Mouse (Mus musculus): ENCODE results near the gene Kif7. TPM values are rescaled to one million over a fixed set of nuclear protein-coding genes. Genes with fewer than 3 reads are reported as not detected.
A peak's percentile ranks its signal among the peaks of the same experiment; 100 is the strongest.

The Kif7 gene
- polyA plus RNA-seq, 1 experiment from 2014 or later: 1.9 TPM

DNA sequence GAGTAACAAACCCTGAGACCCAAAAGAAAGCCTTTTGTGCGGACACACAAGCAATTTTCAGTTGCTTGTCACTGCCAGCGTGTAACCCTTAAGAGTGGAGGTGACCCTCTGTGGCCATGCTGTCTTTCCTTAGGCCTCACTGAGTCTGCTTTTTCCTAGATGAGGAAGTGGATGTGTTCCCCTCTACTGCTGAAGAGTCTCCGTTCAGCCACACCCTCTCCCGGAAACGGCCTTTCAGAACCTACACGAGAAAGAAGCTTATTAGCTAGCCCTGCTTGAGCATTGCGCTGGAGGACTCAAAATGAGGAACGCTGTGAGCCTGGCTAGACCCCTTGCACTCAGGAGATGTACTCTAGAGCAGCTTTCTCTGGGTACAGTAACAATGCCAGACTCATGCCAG, 19.0 kb downstream of the Kif7 start:
- Histone ChIP-seq H3K4me1 (ENCODE audit: control insufficient read depth, insufficient read depth, low read length) (no peaks in the 10 kb centered on the region), H3K9me3 (replicated peaks; ENCODE audit: control insufficient read depth, low read length, poor library complexity, severe bottlenecking) (no peaks in the 10 kb centered on the region), H3K4me2 (ENCODE audit: low read length) (no peak overlapping the region), H3K9ac (ENCODE audit: low read depth, low read length) (no peak overlapping the region), H3K4me3 (ENCODE audit: low read depth, low read length) (no peak overlapping the region), H3K36me3 (ENCODE audit: control insufficient read depth, insufficient read depth, low read length) (no peaks in the 10 kb centered on the region), H3K27me3 (ENCODE audit: control insufficient read depth, insufficient read depth, low read depth, low read length) (no peaks in the 10 kb centered on the region), H3K27ac (ENCODE audit: low read length) (no peak overlapping the region)
- ATAC-seq: no peak
- 86% methylated on average over 8 of the region's 8 CpGs for WGBS

GRCm38 (mm10) chr7:79680231-79680630, 35.3 kb downstream of the Kif7 start:
- no peaks in the 10 kb centered on the region for H3K27me3 ChIP-seq (ENCODE audit: control insufficient read depth, insufficient read depth, low read depth, low read length)
- no peak overlapping the region for H3K4me3 ChIP-seq (ENCODE audit: low read depth, low read length)
- no peaks in the 10 kb centered on the region for H3K36me3 ChIP-seq (ENCODE audit: control insufficient read depth, insufficient read depth, low read length)
- H3K4me1 ChIP-seq (ENCODE audit: control insufficient read depth, insufficient read depth, low read length): no peaks in the 10 kb centered on the region
- ATAC-seq: no peak
- H3K27ac ChIP-seq (ENCODE audit: low read length): no peak overlapping the region
- WGBS: 97% methylated on average over 2 of the region's 2 CpGs
- H3K9ac ChIP-seq (ENCODE audit: low read depth, low read length): no peak overlapping the region
- no peak overlapping the region for H3K4me2 ChIP-seq (ENCODE audit: low read length)
- H3K9me3 ChIP-seq (replicated peaks; ENCODE audit: control insufficient read depth, low read length, poor library complexity, severe bottlenecking): no peaks in the 10 kb centered on the region

GRCm38 (mm10) chr7:79679186-79679585, 36.3 kb downstream of the Kif7 start:
- Histone ChIP-seq H3K27me3 (ENCODE audit: control insufficient read depth, insufficient read depth, low read depth, low read length) (no peaks in the 10 kb centered on the region), H3K4me3 (ENCODE audit: low read depth, low read length) (no peak overlapping the region), H3K4me2 (ENCODE audit: low read length) (no peak overlapping the region), H3K36me3 (ENCODE audit: control insufficient read depth, insufficient read depth, low read length) (no peaks in the 10 kb centered on the region), H3K9me3 (replicated peaks; ENCODE audit: control insufficient read depth, low read length, poor library complexity, severe bottlenecking) (no peaks in the 10 kb centered on the region), H3K27ac (ENCODE audit: low read length) (no peak overlapping the region), H3K9ac (ENCODE audit: low read depth, low read length) (no peak overlapping the region), H3K4me1 (ENCODE audit: control insufficient read depth, insufficient read depth, low read length) (no peaks in the 10 kb centered on the region)
- ATAC-seq: no peak

DNA sequence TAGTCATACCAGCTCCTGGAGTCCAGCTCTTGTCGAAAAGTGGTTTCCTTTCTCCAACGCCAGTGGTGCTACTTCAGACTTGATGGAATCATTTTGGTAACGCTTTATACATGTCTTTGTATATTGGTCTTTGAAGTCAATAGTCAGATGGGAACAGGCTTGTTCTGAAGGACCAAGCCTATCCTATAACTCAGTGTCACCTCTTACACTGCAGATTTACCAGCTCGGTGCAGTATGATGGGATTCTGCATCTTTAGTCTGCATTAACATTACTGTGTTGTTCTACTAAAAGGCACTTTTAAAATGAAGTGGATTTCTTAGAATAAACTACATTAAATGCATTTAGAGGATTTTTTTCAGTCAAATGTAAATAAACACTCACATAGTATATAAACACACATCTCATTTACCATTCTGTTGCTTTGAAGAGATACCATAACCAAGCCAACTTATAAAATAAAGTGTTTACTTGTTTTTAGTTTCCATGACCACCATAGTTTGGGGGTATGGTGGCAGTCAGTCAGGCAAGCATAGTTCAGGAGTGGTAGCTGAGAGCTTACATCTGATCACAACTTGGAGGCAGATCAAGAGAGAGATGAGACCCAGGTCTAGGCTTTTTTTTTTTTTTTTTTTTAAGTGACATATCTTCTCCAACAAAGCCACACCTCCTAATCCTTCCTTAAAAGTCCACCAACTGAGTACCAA, 44.5 kb downstream of the Kif7 start:
- Histone ChIP-seq H3K27me3 (ENCODE audit: control insufficient read depth, insufficient read depth, low read depth, low read length) (no peaks in the 10 kb centered on the region), H3K27ac (ENCODE audit: low read length) (no peak overlapping the region), H3K4me2 (ENCODE audit: low read length) (no peak overlapping the region), H3K4me1 (ENCODE audit: control insufficient read depth, insufficient read depth, low read length) (no peaks in the 10 kb centered on the region), H3K9ac (ENCODE audit: low read depth, low read length) (no peak overlapping the region), H3K4me3 (ENCODE audit: low read depth, low read length) (no peak overlapping the region), H3K36me3 (ENCODE audit: control insufficient read depth, insufficient read depth, low read length) (no peaks in the 10 kb centered on the region), H3K9me3 (replicated peaks; ENCODE audit: control insufficient read depth, low read length, poor library complexity, severe bottlenecking) (no peaks in the 10 kb centered on the region)
- 93% methylated on average over 4 of the region's 4 CpGs for WGBS
- ATAC-seq: no peak

GRCm38 (mm10) chr7:79666690-79667089, 48.8 kb downstream of the Kif7 start:
- no peak overlapping the region for H3K27ac ChIP-seq (ENCODE audit: low read length)
- no peak overlapping the region for H3K4me3 ChIP-seq (ENCODE audit: low read depth, low read length)
- H3K9ac ChIP-seq (ENCODE audit: low read depth, low read length): no peak overlapping the region
- H3K36me3 ChIP-seq (ENCODE audit: control insufficient read depth, insufficient read depth, low read length): no peaks in the 10 kb centered on the region
- no peaks in the 10 kb centered on the region for H3K27me3 ChIP-seq (ENCODE audit: control insufficient read depth, insufficient read depth, low read depth, low read length)
- ATAC-seq: no peak
- H3K4me2 ChIP-seq (ENCODE audit: low read length): no peak overlapping the region
- no peaks in the 10 kb centered on the region for H3K4me1 ChIP-seq (ENCODE audit: control insufficient read depth, insufficient read depth, low read length)
- H3K9me3 ChIP-seq (replicated peaks; ENCODE audit: control insufficient read depth, low read length, poor library complexity, severe bottlenecking): no peaks in the 10 kb centered on the region

- WGBS: 13% methylated on average over 5 of the region's 5 CpGs
- Histone ChIP-seq H3K27me3 (ENCODE audit: control insufficient read depth, insufficient read depth, low read depth, low read length) (no peaks in the 10 kb centered on the region), H3K4me3 (ENCODE audit: low read depth, low read length) (peak overlapping the region; percentile 79), H3K4me1 (ENCODE audit: control insufficient read depth, insufficient read depth, low read length) (peaks cover 13% of the 10 kb centered on the region; the same call in 1 of the 2 replicates), H3K4me2 (ENCODE audit: low read length) (peak overlapping the region; percentile 100), H3K9me3 (replicated peaks; ENCODE audit: control insufficient read depth, low read length, poor library complexity, severe bottlenecking) (no peaks in the 10 kb centered on the region), H3K27ac (ENCODE audit: low read length) (no peak overlapping the region), H3K9ac (ENCODE audit: low read depth, low read length) (no peak overlapping the region; the same call in 1 of the 2 replicates), H3K36me3 (ENCODE audit: control insufficient read depth, insufficient read depth, low read length) (no peaks in the 10 kb centered on the region)
- ATAC-seq: no peak
Measured at GRCm38 (mm10) chr7:79661253-79661890, 54.1 kb downstream of the Kif7 start.

DNA sequence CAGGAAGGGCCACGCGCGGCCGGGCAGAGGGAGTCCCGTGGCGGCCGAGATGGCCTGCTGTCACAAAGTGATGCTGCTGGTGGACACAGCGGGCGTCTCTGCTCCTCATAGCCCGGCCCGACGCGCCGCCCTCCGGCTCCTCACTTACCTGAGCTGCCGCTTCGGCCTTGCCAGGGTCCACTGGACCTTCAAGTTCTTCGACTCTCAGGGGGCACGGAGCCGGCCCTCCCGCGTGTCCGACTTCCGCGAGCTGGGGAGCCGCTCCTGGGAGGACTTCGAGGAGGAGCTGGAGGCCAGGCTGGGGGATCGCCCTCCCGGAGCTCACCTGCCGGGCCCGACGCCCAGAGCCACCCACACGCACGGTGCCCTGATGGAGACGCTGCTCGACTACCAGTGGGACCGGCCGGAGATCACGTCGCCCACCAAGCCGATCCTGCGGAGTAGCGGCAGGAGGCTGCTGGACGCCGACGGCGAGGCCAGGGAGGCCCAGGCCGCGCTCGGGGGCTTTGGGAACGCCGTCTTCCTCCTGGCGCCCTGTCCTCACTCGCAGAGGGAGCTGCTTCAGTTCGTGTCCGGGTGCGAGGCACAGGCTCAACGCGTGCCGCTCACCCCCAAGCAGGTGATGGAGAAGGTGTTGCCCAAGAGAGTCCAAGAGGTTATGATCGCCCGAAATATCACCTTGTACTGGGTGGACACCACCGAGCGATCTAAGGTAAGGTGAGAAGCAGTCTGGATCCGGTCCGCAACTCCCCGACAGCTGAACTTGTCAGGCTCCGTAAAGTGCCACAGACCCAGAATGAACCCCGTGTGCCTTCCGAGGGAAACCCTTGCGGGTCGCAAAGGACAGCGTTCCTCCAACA, 55.0 kb downstream of the Kif7 start:
- no peaks in the 10 kb centered on the region for H3K27me3 ChIP-seq (ENCODE audit: control insufficient read depth, insufficient read depth, low read depth, low read length)
- peak overlapping the region; percentile 79 for H3K4me3 ChIP-seq (ENCODE audit: low read depth, low read length)
- H3K36me3 ChIP-seq (ENCODE audit: control insufficient read depth, insufficient read depth, low read length): no peaks in the 10 kb centered on the region
- WGBS: under 1% methylated on average over 72 of the region's 73 CpGs
- peak overlapping the region; percentile 60 for H3K9ac ChIP-seq (ENCODE audit: low read depth, low read length)
- no peak overlapping the region for H3K27ac ChIP-seq (ENCODE audit: low read length)
- peak; percentile 39 for ATAC-seq
- H3K4me2 ChIP-seq (ENCODE audit: low read length): peak overlapping the region; percentile 100
- peaks cover 13% of the 10 kb centered on the region; the same call in 1 of the 2 replicates for H3K4me1 ChIP-seq (ENCODE audit: control insufficient read depth, insufficient read depth, low read length)
- no peaks in the 10 kb centered on the region for H3K9me3 ChIP-seq (replicated peaks; ENCODE audit: control insufficient read depth, low read length, poor library complexity, severe bottlenecking)

- Histone ChIP-seq H3K4me1 (ENCODE audit: control insufficient read depth, insufficient read depth, low read length) (peaks cover 13% of the 10 kb centered on the region; the same call in 1 of the 2 replicates), H3K36me3 (ENCODE audit: control insufficient read depth, insufficient read depth, low read length) (no peaks in the 10 kb centered on the region), H3K27ac (ENCODE audit: low read length) (no peak within 1 kb of the TSS), H3K9ac (ENCODE audit: low read depth, low read length) (peak within 1 kb of the TSS; percentile 60), H3K4me2 (ENCODE audit: low read length) (peak within 1 kb of the TSS; percentile 100), H3K9me3 (replicated peaks; ENCODE audit: control insufficient read depth, low read length, poor library complexity, severe bottlenecking) (no peaks in the 10 kb centered on the region), H3K27me3 (ENCODE audit: control insufficient read depth, insufficient read depth, low read depth, low read length) (no peaks in the 10 kb centered on the region), H3K4me3 (ENCODE audit: low read depth, low read length) (peak within 1 kb of the TSS; percentile 79)
- peak; percentile 100 for ATAC-seq
- under 1% methylated on average over 37 of the region's 39 CpGs for WGBS
Measured at GRCm38 (mm10) chr7:79659578-79660290, 55.8 kb downstream of the Kif7 start, which contains the start of gene Ticrr. TSS of gene Ticrr (plus strand) at chr7:79660196.
